Mouse (Mus musculus) ovary, postnatal 10 days (tissue): ENCODE results near the gene Slc30a1.

Experiments used
- DNase-seq: peaks from one replicate; pipeline ENCODE4 v3.0.0; 2022; ENCODE audit warnings: low spot score

The Slc30a1 gene

DNA sequence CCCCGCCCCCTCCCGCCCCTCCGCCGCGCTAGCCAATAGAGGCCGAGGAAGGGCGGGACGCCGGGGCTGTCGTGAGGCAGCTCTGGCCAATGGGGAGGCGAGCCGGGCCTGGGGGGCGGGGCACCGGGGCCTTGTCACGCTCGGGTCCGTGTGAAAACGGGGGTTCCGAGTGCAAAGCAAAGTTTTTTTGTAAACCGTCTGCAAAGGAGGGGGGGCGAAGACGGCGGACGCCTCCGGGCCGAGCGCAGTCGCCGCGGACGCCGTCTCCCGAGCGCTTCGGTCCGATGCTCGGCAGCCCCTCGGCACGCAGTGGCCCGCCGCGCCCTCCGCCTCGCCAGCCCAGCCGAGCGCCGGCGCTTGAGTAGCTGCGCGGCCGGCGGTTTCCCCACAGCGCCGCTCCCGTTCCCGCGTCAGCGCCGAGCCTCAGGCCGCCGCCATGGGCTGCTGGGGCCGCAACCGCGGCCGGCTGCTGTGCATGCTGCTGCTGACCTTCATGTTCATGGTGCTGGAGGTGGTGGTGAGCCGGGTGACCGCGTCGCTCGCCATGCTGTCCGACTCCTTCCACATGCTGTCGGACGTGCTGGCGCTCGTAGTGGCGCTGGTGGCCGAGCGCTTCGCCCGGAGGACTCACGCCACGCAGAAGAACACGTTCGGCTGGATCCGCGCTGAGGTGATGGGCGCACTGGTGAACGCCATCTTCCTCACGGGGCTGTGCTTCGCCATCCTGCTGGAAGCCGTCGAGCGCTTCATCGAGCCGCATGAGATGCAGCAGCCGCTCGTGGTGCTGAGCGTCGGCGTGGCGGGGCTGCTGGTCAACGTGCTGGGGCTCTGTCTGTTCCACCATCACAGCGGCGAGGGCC is at the start of gene Slc30a1:
TSS of gene Slc30a1 (plus strand) at position 197 of the 860 bp plus-strand sequence.
- DNase-seq: peak; percentile 98

GRCm38 (mm10) chr1:191856886-191857651 is 49.5 kb upstream of the Slc30a1 start:
- no peak for DNase-seq

DNA sequence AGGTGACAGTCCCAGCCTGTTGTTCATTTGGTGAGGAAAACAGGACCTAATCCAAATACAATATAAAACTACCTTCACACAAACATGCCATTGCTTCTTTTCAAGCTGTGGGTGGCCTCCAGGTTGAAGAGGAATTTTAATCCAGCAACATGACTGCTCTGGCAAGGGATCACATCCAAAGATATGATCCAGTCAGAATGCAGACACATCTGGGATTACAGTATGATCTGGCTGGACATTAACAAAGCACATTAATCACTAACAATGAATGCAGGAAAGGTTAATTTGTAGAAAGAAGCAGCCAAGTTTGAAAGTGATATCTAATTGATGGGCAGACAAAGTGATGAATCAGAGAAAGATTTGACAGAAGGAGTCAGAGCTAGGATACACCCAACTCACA is 48.4 kb upstream of the Slc30a1 start:
- DNase-seq: no peak

DNA sequence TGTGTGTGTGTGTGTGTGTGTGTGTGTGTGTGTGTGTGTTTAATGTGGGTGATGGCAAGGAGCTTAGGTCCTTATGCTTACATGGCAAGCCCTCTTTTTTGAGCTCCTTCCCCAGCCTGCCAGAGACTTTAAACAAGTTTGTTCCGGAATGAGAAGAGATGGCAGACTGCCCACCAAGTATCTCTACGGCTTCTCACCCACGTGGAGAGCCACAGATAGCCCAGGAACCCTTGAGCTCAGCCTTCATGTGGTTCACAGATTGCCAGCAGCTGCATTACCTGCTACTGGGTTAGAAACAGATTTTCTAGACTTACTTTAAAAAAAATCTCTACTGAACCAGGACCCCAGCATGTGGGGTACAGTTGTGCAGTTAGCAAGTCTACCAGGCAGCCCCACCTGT is 46.7 kb upstream of the Slc30a1 start:
- DNase-seq: no peak

GRCm38 (mm10) chr1:191861247-191861646 is 45.3 kb upstream of the Slc30a1 start:
- DNase-seq: no peak

DNA sequence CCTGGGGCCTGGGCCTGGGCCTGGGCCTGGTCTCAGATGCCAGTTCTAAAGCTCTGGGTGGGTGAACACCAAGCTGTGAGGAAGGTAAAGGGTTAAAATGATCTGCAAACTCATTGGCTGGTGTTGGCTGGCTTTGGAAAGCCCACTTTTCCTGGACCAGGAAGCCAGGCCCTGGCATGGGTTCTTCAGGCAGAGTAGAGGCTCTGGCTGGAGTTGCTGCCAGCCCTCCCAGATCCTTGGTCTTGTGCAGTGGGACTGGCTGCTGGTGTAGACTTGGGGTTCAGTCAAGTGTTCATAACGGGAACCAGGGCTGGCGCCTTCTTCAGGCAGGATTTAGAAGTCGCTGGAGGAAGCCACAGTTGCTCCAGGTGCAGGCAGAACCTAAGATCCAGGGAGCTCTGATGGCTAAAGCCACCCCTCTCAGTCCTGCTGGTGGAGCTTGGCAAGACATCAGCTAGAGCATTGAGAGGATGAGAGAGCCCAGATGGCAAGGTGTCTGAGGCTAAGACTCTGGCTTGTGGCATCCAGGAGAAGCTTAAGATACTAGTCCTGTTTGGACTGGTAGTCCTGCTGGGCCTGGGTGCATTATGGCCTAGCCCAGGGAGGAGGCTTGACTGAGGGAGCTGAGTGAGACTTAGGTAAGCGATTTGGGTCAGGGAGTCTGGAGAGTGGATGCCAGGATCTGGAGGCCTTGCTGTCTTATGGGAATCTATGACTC is 42.6 kb upstream of the Slc30a1 start:
- DNase-seq: no peak

GRCm38 (mm10) chr1:191864551-191865027 is 42.0 kb upstream of the Slc30a1 start:
- DNase-seq: no peak

GRCm38 (mm10) chr1:191872076-191872710 is 34.4 kb upstream of the Slc30a1 start:
- no peak for DNase-seq

GRCm38 (mm10) chr1:191875006-191875405 is 31.6 kb upstream of the Slc30a1 start:
- no peak for DNase-seq

GRCm38 (mm10) chr1:191875683-191876305 is 30.8 kb upstream of the Slc30a1 start:
- DNase-seq: no peak

DNA sequence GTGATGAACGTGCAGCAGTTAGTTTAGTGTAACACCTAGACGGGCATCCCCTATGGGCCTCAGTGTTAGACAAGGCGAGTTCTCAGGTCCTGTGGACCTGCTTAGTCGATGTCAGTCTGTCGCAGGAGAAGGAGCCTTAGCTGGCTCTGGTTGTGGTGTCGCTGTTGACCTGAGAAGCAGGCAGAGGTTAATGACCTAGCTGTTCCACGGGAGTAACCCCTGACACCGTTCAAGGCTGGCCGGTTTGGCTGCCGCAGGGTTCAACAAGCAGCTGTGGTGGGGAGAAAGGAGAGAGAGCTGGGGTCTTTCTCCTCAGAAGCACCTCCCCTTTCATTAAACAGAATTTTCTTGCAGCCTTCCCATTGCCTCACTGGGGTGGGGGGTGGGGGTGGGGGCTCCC is 28.9 kb upstream of the Slc30a1 start:
- DNase-seq: no peak

GRCm38 (mm10) chr1:191878518-191878921 is 28.0 kb upstream of the Slc30a1 start:
- no peak for DNase-seq

GRCm38 (mm10) chr1:191880247-191880646 is 26.3 kb upstream of the Slc30a1 start:
- no peak for DNase-seq

- DNase-seq: no peak
Measured at GRCm38 (mm10) chr1:191880921-191881609, 25.5 kb upstream of the Slc30a1 start.

DNA sequence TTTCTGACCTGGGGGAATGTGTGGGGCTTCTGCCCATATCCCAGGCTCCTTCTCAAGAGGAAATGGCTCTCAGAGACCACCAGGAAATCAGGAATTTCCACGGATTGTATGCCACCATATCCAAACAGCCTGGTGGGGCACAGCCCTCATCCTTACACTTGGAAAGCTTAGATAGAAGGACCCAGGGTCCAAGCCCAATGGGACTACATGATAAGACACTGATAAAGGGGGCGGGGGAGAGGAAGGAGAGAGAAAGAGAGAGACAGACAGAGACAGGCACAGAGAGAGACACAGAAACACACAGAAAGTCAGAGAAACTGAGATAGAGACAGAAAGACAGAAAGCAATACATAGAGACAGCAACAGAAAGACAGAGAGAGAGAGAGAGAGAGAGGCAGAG is 24.9 kb upstream of the Slc30a1 start:
- no peak for DNase-seq

DNA sequence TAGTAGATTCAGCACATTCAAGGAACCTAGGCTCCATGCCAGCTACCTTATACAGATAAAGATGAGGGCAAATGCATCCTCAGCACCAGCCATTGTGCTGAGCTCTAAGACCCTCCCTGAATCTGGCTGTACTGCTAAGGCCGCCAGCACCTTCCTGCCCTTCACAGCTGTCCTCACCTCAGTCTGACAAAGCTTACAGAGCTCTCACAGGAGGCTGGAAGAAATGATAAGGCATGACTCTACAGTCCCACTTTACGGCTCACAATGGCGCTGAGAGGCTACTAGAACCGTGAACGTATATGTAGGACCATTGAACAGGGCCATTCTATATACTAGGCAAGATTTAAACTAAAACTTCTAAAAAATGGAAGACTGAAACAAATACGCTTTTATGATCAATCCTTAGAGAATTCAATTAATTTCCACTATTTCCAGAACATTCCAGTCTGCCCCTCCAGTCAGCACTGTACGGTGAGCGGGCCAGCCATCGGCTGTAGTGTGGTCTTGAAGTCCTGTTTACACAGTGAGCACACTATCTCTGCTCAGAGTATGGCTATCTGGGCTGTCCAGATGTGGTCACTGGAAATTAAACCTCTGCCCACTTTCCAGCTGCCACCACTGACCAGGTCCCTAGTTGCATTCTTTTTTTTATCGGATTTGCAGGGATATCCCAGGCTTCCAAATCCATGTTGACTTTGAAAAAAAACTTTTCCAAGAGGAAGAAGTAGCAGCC is 23.9 kb upstream of the Slc30a1 start:
- DNase-seq: no peak

- no peak for DNase-seq
Measured at GRCm38 (mm10) chr1:191883654-191884053, 22.9 kb upstream of the Slc30a1 start.

DNA sequence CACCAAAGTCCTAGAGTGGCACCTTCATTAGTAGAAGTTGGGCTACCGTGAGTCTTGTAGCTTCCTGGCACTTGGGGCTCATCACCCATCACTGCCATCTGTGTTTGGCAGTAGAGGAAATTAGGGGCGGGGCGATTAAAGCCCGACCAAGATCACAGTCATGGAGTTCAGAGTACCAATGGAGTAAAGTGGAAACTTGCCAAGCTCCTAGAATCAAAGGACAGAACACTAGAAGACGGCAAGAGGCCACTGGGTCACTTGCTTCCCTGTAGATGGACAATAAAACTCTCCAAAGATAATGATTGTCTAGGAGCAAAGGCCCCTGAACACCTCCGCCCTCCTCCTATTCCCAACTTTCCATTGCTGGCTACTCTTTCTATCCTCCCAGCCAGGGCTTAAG is 14.7 kb upstream of the Slc30a1 start:
- DNase-seq: no peak

DNA sequence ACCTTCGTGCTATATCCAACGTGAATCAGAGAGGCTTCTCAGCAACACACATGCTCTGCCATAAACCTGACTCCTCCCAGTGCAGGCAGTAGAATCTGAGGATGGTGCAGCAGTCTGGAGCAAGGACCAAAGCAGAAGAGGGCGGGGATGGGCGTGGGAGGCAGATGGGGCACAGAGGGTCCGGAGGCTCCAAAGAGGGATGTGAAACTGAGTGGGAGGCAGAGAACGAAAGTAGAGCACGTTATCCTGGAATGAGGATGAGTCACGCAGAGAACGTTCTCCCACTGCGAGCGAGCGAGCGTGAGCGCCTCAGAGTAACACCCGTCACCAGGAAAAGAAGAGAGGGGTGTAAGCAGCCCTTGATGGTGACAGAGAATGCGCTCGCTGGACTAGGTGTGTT is 12.2 kb upstream of the Slc30a1 start:
- DNase-seq: no peak

- no peak for DNase-seq
Measured at GRCm38 (mm10) chr1:191894857-191895256, 11.7 kb upstream of the Slc30a1 start.
